Mouse (Mus musculus) liver, embryonic 12.5 days (tissue): ENCODE measurements around the gene Dcpp3. TPM values are rescaled to one million over a fixed set of nuclear protein-coding genes. Genes with fewer than 3 reads are reported as not detected.
"Not testable (repeated sequence)": the region's sequence is repeated elsewhere in the genome, so short reads cannot be mapped to it uniquely, and the experiment has no call there.

Experiments
- ATAC-seq: fragments of 200-750 bp; cut with Nextera tagmentation; 2 replicates; pipeline ENCODE4 v1.8.0; 2017; ENCODE audit warnings: moderate number of reproducible peaks, mild to moderate bottlenecking, moderate library complexity
- H3K27ac ChIP-seq: fragments of 300-500 bp; sonication (generic); 2 replicates; pipeline ENCODE4 v1.5.1; 2016; ENCODE audit warnings: mild to moderate bottlenecking
- H3K27me3 ChIP-seq: fragments of 300-500 bp; sonication (generic); replicated peaks from 2 replicates; pipeline ENCODE4 v1.6.1; 2016; ENCODE audit warnings: mild to moderate bottlenecking, moderate library complexity
- H3K36me3 ChIP-seq: fragments of 300-500 bp; sonication (generic); 2 replicates; pipeline ENCODE4 v1.6.1; 2016; ENCODE audit warnings: mild to moderate bottlenecking, moderate library complexity
- H3K4me1 ChIP-seq: fragments of 300-500 bp; sonication (generic); 2 replicates; pipeline ENCODE4 v1.6.1; 2016
- H3K4me2 ChIP-seq: fragments of 300-500 bp; sonication (generic); 2 replicates; pipeline ENCODE4 v1.6.1; 2016; ENCODE audit warnings: mild to moderate bottlenecking, moderate library complexity
- H3K4me3 ChIP-seq: fragments of 300-500 bp; sonication (generic); 2 replicates; pipeline ENCODE4 v1.5.1; 2016; ENCODE audit warnings: mild to moderate bottlenecking, moderate library complexity
- H3K9ac ChIP-seq: fragments of 300-500 bp; sonication (generic); 2 replicates; pipeline ENCODE4 v1.6.1; 2016; ENCODE audit warnings: mild to moderate bottlenecking, moderate library complexity
- H3K9me3 ChIP-seq: fragments of 300-500 bp; sonication (generic); replicated peaks from 2 replicates; pipeline ENCODE4 v1.6.1; 2016; ENCODE audit warnings: mild to moderate bottlenecking, moderate library complexity
- WGBS: fragments of 180-500 bp; shearing (Covaris S2); methylation state at CpG from one replicate; pipeline ENCODE4 v1.1.7; 2016; ENCODE audit not compliant: insufficient replicate concordance; 5-methylcytosine and 5-hydroxymethylcytosine counted together
- polyA plus RNA-seq: library from polyadenylated mRNA; unstranded; fragments of >200 nt; fragmentation: Nextera tagmentation; extraction: Ambion mirVana; gene quantifications from 2 replicates; pipeline ENCODE4 v1.2.1, GENCODE M21; 2016

Dcpp3 gene
- polyA plus RNA-seq, 1 experiment from 2014 or later = not detected

GRCm38 (mm10) chr17:23949068-23949467, 31.8 kb downstream of the Dcpp3 start:
- ATAC-seq = no peak
- H3K27ac ChIP-seq = no peak overlapping the region
- no peak overlapping the region for H3K4me3 ChIP-seq
- H3K4me2 ChIP-seq = no peak overlapping the region
- WGBS = 65% methylated on average over 2 of the region's 2 CpGs
- no peaks in the 10 kb centered on the region for H3K4me1 ChIP-seq
- no peaks in the 10 kb centered on the region for H3K36me3 ChIP-seq
- no peak overlapping the region for H3K9ac ChIP-seq
- no peaks in the 10 kb centered on the region for H3K27me3 ChIP-seq
- H3K9me3 ChIP-seq = no peaks in the 10 kb centered on the region

- not testable (repeated sequence) for H3K4me1 ChIP-seq, H3K4me2 ChIP-seq, H3K9ac ChIP-seq, H3K4me3 ChIP-seq, ATAC-seq, H3K27ac ChIP-seq, H3K9me3 ChIP-seq, H3K36me3 ChIP-seq, H3K27me3 ChIP-seq
- 44% methylated on average over 4 of the region's 4 CpGs for WGBS
These were observed 33.6 kb downstream of the Dcpp3 start for GRCm38 (mm10) chr17:23950828-23951227.

GRCm38 (mm10) chr17:23955174-23955573, 37.9 kb downstream of the Dcpp3 start, which contains the start of gene Sbpl:
Gene Sbpl (minus strand): TSS chr17:23955274.
- no peak within 1 kb of the TSS for H3K27ac ChIP-seq
- no peaks in the 10 kb centered on the region for H3K9me3 ChIP-seq
- H3K36me3 ChIP-seq = no peaks in the 10 kb centered on the region
- no peak within 1 kb of the TSS for H3K4me2 ChIP-seq
- H3K9ac ChIP-seq = no peak within 1 kb of the TSS
- H3K4me3 ChIP-seq = no peak within 1 kb of the TSS
- no peak for ATAC-seq
- H3K4me1 ChIP-seq = no peaks in the 10 kb centered on the region
- WGBS = 64% methylated on average over 5 of the region's 5 CpGs
- no peaks in the 10 kb centered on the region; the same call in 1 of the 2 replicates for H3K27me3 ChIP-seq

GRCm38 (mm10) chr17:23960084-23960738, 43.0 kb downstream of the Dcpp3 start:
- Histone ChIP-seq H3K4me1 (no peaks in the 10 kb centered on the region), H3K27ac (no peak overlapping the region), H3K9me3 (no peaks in the 10 kb centered on the region), H3K4me3 (no peak overlapping the region), H3K4me2 (no peak overlapping the region), H3K36me3 (no peaks in the 10 kb centered on the region), H3K9ac (no peak overlapping the region), H3K27me3 (no peaks in the 10 kb centered on the region; the same call in 1 of the 2 replicates)
- ATAC-seq = 0 out of 2 replicates have a peak, but pooled peaks have one; percentile 32
- 33% methylated on average over 3 of the region's 3 CpGs for WGBS

- H3K27ac ChIP-seq = no peak overlapping the region
- H3K4me1 ChIP-seq = no peaks in the 10 kb centered on the region
- no peaks in the 10 kb centered on the region for H3K27me3 ChIP-seq
- H3K4me3 ChIP-seq = no peak overlapping the region
- 50% methylated on average over 4 of the region's 4 CpGs for WGBS
- no peaks in the 10 kb centered on the region for H3K36me3 ChIP-seq
- H3K9me3 ChIP-seq = no peaks in the 10 kb centered on the region
- H3K9ac ChIP-seq = no peak overlapping the region
- ATAC-seq = no peak
- no peak overlapping the region for H3K4me2 ChIP-seq
These were observed 44.4 kb downstream of the Dcpp3 start for GRCm38 (mm10) chr17:23961573-23962122.

GRCm38 (mm10) chr17:23965805-23966425, 48.7 kb downstream of the Dcpp3 start:
- no peaks in the 10 kb centered on the region for H3K27me3 ChIP-seq
- no peak overlapping the region for H3K9ac ChIP-seq
- H3K36me3 ChIP-seq = no peaks in the 10 kb centered on the region
- H3K4me3 ChIP-seq = no peak overlapping the region
- H3K9me3 ChIP-seq = no peaks in the 10 kb centered on the region
- ATAC-seq = no peak
- 27% methylated on average over 6 of the region's 6 CpGs for WGBS
- H3K27ac ChIP-seq = no peak overlapping the region
- no peak overlapping the region for H3K4me2 ChIP-seq
- H3K4me1 ChIP-seq = no peaks in the 10 kb centered on the region

- 49% methylated on average over 10 of the region's 10 CpGs for WGBS
- Histone ChIP-seq H3K4me2 (no peak overlapping the region), H3K27me3 (no peaks in the 10 kb centered on the region), H3K36me3 (no peaks in the 10 kb centered on the region), H3K4me3 (no peak overlapping the region), H3K9ac (no peak overlapping the region), H3K4me1 (no peaks in the 10 kb centered on the region), H3K27ac (no peak overlapping the region), H3K9me3 (no peaks in the 10 kb centered on the region)
- no peak for ATAC-seq
These were observed 49.6 kb downstream of the Dcpp3 start for GRCm38 (mm10) chr17:23966658-23967401.

- H3K4me1 ChIP-seq = no peaks in the 10 kb centered on the region
- H3K36me3 ChIP-seq = no peaks in the 10 kb centered on the region
- H3K27ac ChIP-seq = no peak overlapping the region
- no peaks in the 10 kb centered on the region for H3K27me3 ChIP-seq
- H3K4me2 ChIP-seq = no peak overlapping the region
- no peak for ATAC-seq
- H3K4me3 ChIP-seq = no peak overlapping the region
- WGBS = 19% methylated on average over 2 of the region's 2 CpGs
- H3K9me3 ChIP-seq = no peaks in the 10 kb centered on the region
- no peak overlapping the region for H3K9ac ChIP-seq
These were observed 51.5 kb downstream of the Dcpp3 start for GRCm38 (mm10) chr17:23968780-23969179.

Other genes with a start within 250 kb of the Dcpp3 start
- 23.6 and 25.5 TPM in 2 replicates for gene Hcfc1r1, start 243.9 kb upstream of the Dcpp3 start, polyA plus RNA-seq
- 31.4 and 36.1 TPM in 2 replicates for gene Thoc6, start 243.6 kb upstream of the Dcpp3 start, polyA plus RNA-seq
- 7.1 and 7.8 TPM in 2 replicates for gene Tnfrsf12a, start 240.0 kb upstream of the Dcpp3 start, polyA plus RNA-seq
- 0.78 and 2.3 TPM in 2 replicates for gene Cldn6, start 238.2 kb upstream of the Dcpp3 start, polyA plus RNA-seq
- 0.08 and 0.11 TPM in 2 replicates for gene Cldn9, start 233.4 kb upstream of the Dcpp3 start, polyA plus RNA-seq
- gene 1520401A03Rik, start 194.7 kb upstream of the Dcpp3 start, polyA plus RNA-seq = 0.05 and 0.10 TPM in 2 replicates
- gene Pkmyt1, start 191.1 kb upstream of the Dcpp3 start, polyA plus RNA-seq = 41.1 and 42.1 TPM in 2 replicates
- gene Paqr4, start 176.6 kb upstream of the Dcpp3 start, polyA plus RNA-seq = 7.4 and 8.4 TPM in 2 replicates
- gene Kremen2, start 171.6 kb upstream of the Dcpp3 start, polyA plus RNA-seq = 0.17 and 0.55 TPM in 2 replicates
- gene Flywch1, start 145.9 kb upstream of the Dcpp3 start, polyA plus RNA-seq = 22.4 and 22.6 TPM in 2 replicates
- 2.9 and 3.6 TPM in 2 replicates for gene Flywch2, start 131.4 kb upstream of the Dcpp3 start, polyA plus RNA-seq
- gene Srrm2, start 126.9 kb upstream of the Dcpp3 start, polyA plus RNA-seq = 334 and 339 TPM in 2 replicates
- 588 and 602 TPM in 2 replicates for gene Elob, start 88.3 kb upstream of the Dcpp3 start, polyA plus RNA-seq
- not detected in 2 replicates for gene Prss33, start 81.4 kb upstream of the Dcpp3 start, polyA plus RNA-seq
- not detected in 2 replicates for gene Prss32, start 73.6 kb upstream of the Dcpp3 start, polyA plus RNA-seq
- 0.32 and 0.45 TPM in 2 replicates for gene Prss41, start 73.3 kb upstream of the Dcpp3 start, polyA plus RNA-seq
- not detected in 2 replicates for gene Prss21, start 49.4 kb upstream of the Dcpp3 start, polyA plus RNA-seq
- gene Dcpp1, start 36.6 kb upstream of the Dcpp3 start, polyA plus RNA-seq = not detected in 2 replicates
- gene Dcpp2, start 36.6 kb upstream of the Dcpp3 start, polyA plus RNA-seq = not detected in 2 replicates
- gene Sbp, start 24.2 kb downstream of the Dcpp3 start, polyA plus RNA-seq = not detected in 2 replicates
- not detected in 2 replicates for gene Sbpl, start 37.8 kb downstream of the Dcpp3 start, polyA plus RNA-seq
- gene Prss30, start 63.1 kb downstream of the Dcpp3 start, polyA plus RNA-seq = not detected in 2 replicates
- gene Prss22, start 80.6 kb downstream of the Dcpp3 start, polyA plus RNA-seq = not detected in 2 replicates
- gene Prss27, start 120.7 kb downstream of the Dcpp3 start, polyA plus RNA-seq = not detected in 2 replicates
- 27.7 and 29.1 TPM in 2 replicates for gene Kctd5, start 156.0 kb downstream of the Dcpp3 start, polyA plus RNA-seq
- 31.4 and 34.9 TPM in 2 replicates for gene Pdpk1, start 233.5 kb downstream of the Dcpp3 start, polyA plus RNA-seq
- 20.9 and 22.7 TPM in 2 replicates for gene Amdhd2, start 246.3 kb downstream of the Dcpp3 start, polyA plus RNA-seq